Mouse (Mus musculus) stomach, embryonic 14.5 days (tissue): ENCODE results near the gene Gm49369. TPM values are rescaled to one million over a fixed set of nuclear protein-coding genes. Genes with fewer than 3 reads are reported as not detected.

ENCODE experiments used
- ATAC-seq: fragments of 200-750 bp; cut with Nextera tagmentation; 2 replicates; pipeline ENCODE4 v1.8.0; 2017; ENCODE audit warnings: low read depth, moderate TSS enrichment; ENCODE audit not compliant: insufficient number of reproducible peaks, insufficient read depth, low FRiP score
- H3K27ac ChIP-seq: fragments of 300-500 bp; sonication (generic); 2 replicates; pipeline ENCODE4 v1.5.1; 2014; ENCODE audit warnings: mild to moderate bottlenecking, low read length, moderate library complexity, mixed read lengths
- H3K27me3 ChIP-seq: fragments of 300-500 bp; sonication (generic); 2 replicates; pipeline ENCODE4 v1.6.1; 2014; ENCODE audit warnings: low read length, control low read depth, mixed read lengths; ENCODE audit not compliant: control insufficient read depth, insufficient read depth
- H3K36me3 ChIP-seq: fragments of 300-500 bp; sonication (generic); 2 replicates; pipeline ENCODE4 v1.6.1; 2014; ENCODE audit warnings: mild to moderate bottlenecking, control low read depth, low read length, moderate library complexity, mixed read lengths; ENCODE audit not compliant: control insufficient read depth, insufficient read depth
- H3K4me1 ChIP-seq: fragments of 300-500 bp; sonication (generic); 2 replicates; pipeline ENCODE4 v1.6.1; 2014; ENCODE audit warnings: low read length, control low read depth, mixed read lengths; ENCODE audit not compliant: control insufficient read depth, insufficient read depth
- H3K4me2 ChIP-seq: fragments of 300-500 bp; sonication (generic); replicated peaks from 2 replicates; pipeline ENCODE4 v1.6.1; 2014; ENCODE audit warnings: low read depth, low read length, control low read depth
- H3K4me3 ChIP-seq: fragments of 300-500 bp; sonication (generic); 2 replicates; pipeline ENCODE4 v1.5.1; 2014; ENCODE audit warnings: low read depth, low read length, control low read depth
- H3K9ac ChIP-seq: fragments of 300-500 bp; sonication (generic); replicated peaks from 2 replicates; pipeline ENCODE4 v1.6.1; 2014; ENCODE audit warnings: low read depth, mild to moderate bottlenecking, control low read depth, low read length, moderate library complexity, mixed read lengths
- H3K9me3 ChIP-seq: fragments of 300-500 bp; sonication (generic); 2 replicates; pipeline ENCODE4 v1.6.1; 2016; ENCODE audit warnings: low read depth, low read length, control low read depth; ENCODE audit not compliant: control insufficient read depth
- WGBS: fragments of 180-500 bp; shearing (Covaris S2); extraction: QIAGEN DNeasy Blood & Tissue Kit; methylation state at CpG from one replicate; pipeline ENCODE4 v1.1.7; 2014; 5-methylcytosine and 5-hydroxymethylcytosine counted together
- polyA plus RNA-seq: library from polyadenylated mRNA; unstranded; fragments of >200 nt; fragmentation: Nextera tagmentation; extraction: Ambion mirVana; gene quantifications from 2 replicates; pipeline ENCODE4 v1.2.1, GENCODE M21; 2014

The Gm49369 gene
- not detected in 2 replicates for polyA plus RNA-seq

DNA sequence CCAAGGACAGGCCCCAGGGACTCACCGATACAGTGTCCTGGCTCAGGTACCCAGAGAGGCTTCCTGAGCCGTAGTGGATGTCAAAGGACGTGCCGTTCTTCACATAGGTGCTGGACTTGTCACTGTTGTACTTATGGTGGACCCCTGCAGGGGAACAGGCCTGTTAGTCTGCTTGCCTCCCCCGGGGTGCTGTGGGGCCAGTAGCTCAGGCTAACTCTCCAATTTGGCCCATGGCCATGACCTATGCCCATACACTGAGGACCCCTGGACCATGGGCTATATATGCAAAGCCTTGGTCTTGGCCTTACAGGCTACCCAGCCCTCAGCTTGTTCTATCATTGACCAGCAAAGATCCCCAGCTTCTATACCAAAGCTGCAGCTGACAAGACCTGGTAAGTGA is at the start of gene Gm49369:
Gene Gm49369 (minus strand): TSS at position 101 of the 400 bp plus-strand sequence.
- H3K9ac ChIP-seq, result no peak within 1 kb of the TSS
- H3K4me2 ChIP-seq, result no peak within 1 kb of the TSS
- H3K27ac ChIP-seq, result no peak within 1 kb of the TSS
- H3K36me3 ChIP-seq, result peaks cover 74% of the 10 kb centered on the region
- 97% methylated on average over 5 of the region's 5 CpGs for WGBS
- H3K4me1 ChIP-seq, result peaks cover 15% of the 10 kb centered on the region
- H3K27me3 ChIP-seq, result no peaks in the 10 kb centered on the region
- H3K9me3 ChIP-seq, result no peaks in the 10 kb centered on the region
- no peak for ATAC-seq
- H3K4me3 ChIP-seq, result no peak within 1 kb of the TSS

DNA sequence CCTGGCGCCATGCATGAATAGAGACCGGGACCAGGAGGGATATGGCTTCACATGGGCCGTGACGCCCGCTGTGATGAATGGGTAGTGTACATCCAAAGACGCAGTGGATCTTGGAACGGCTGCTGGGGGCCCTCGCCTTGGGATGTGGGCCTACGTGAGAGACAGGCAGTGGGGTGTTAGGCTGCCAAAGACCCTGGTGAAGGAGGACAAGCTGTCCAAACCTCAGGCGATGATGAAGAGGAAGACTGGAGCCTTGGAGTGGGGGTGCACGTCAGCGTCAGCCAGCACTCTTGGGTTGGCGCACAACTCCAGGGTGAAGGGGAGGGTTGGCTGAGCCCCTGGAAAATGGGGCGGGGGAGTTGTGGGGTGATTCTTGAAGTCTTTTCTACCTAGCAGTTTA is 48.6 kb upstream of the Gm49369 start:
- no peak overlapping the region for H3K9ac ChIP-seq
- no peaks in the 10 kb centered on the region for H3K36me3 ChIP-seq
- H3K9me3 ChIP-seq, result no peaks in the 10 kb centered on the region
- peaks cover 11% of the 10 kb centered on the region for H3K4me1 ChIP-seq
- no peak overlapping the region for H3K4me3 ChIP-seq
- H3K27me3 ChIP-seq, result no peaks in the 10 kb centered on the region
- no peak overlapping the region for H3K27ac ChIP-seq
- 86% methylated on average over 14 of the region's 14 CpGs for WGBS
- H3K4me2 ChIP-seq, result no peak overlapping the region
- no peak for ATAC-seq

DNA sequence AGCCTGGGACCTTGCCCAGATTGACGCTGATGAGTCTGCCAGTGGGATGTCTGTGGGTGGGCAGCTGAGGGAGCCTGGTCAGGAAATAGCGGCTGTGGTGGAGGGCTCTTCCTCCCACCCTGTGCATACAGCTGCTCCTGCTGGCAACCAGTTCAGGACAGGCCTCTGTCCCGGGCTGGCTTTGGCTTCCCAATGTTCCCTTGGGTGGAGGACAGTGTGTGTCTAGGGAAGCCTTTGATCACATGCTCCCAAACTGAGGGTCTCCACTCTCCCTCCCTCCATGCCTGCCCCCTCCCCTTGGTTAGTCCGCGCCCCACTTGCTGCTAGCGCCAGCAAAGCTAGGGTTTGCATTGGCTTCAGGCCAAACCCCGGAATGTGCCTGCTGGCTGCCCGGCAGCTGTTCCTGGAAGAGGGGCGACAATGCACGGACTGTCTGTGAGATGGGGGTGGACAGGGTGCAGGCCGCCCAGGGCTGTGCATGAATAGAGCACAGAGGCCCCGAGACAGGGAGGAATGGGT is 47.8 kb upstream of the Gm49369 start:
- no peaks in the 10 kb centered on the region for H3K27me3 ChIP-seq
- H3K9ac ChIP-seq, result no peak overlapping the region
- peak; percentile 35; the same call in 1 of the 2 replicates for ATAC-seq
- H3K9me3 ChIP-seq, result no peaks in the 10 kb centered on the region
- no peak overlapping the region for H3K4me2 ChIP-seq
- no peaks in the 10 kb centered on the region for H3K36me3 ChIP-seq
- WGBS, result 34% methylated on average over 12 of the region's 12 CpGs
- H3K4me3 ChIP-seq, result no peak overlapping the region
- H3K4me1 ChIP-seq, result peaks cover 8% of the 10 kb centered on the region
- H3K27ac ChIP-seq, result peak overlapping the region; percentile 49; the same call in 1 of the 2 replicates

- H3K9ac ChIP-seq, result no peak overlapping the region
- no peaks in the 10 kb centered on the region for H3K36me3 ChIP-seq
- H3K9me3 ChIP-seq, result no peaks in the 10 kb centered on the region
- ATAC-seq, result peak; percentile 20; the same call in 1 of the 2 replicates
- H3K4me3 ChIP-seq, result no peak overlapping the region
- WGBS, result 11% methylated on average over 7 of the region's 7 CpGs
- no peak overlapping the region for H3K4me2 ChIP-seq
- peaks cover 8% of the 10 kb centered on the region for H3K4me1 ChIP-seq
- H3K27ac ChIP-seq, result no peak overlapping the region
- H3K27me3 ChIP-seq, result no peaks in the 10 kb centered on the region
Measured at GRCm38 (mm10) chr7:142428213-142428612, 45.7 kb upstream of the Gm49369 start.

- Histone ChIP-seq H3K27ac (no peak overlapping the region), H3K27me3 (no peaks in the 10 kb centered on the region), H3K4me2 (no peak overlapping the region), H3K4me1 (peaks cover 8% of the 10 kb centered on the region), H3K9me3 (no peaks in the 10 kb centered on the region), H3K36me3 (no peaks in the 10 kb centered on the region), H3K4me3 (no peak overlapping the region), H3K9ac (no peak overlapping the region)
- no peak for ATAC-seq
- 69% methylated on average over 11 of the region's 11 CpGs for WGBS
Measured at GRCm38 (mm10) chr7:142425641-142426213, 43.3 kb upstream of the Gm49369 start.

DNA sequence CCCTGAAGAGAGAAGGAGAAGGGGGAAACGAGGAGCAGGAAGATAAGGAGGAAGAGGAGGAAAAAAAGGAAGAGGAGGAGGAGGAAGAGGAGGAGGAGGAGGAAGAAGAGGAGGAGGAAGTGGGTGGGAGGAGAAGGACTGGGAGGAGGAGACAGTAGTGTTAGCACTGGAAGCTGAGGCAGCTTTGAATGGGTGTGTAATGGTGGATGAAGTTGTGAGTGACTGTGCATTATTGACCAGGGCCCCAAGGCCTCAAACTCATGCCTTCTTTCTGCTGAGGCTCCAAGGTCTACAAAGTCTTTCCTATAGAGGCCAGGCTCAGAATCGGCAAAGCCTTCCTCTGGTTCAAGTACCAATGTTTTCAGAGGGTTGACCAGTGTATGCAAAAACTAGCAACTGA is 39.4 kb upstream of the Gm49369 start:
- Histone ChIP-seq H3K9me3 (no peaks in the 10 kb centered on the region), H3K4me1 (no peaks in the 10 kb centered on the region), H3K36me3 (no peaks in the 10 kb centered on the region), H3K27ac (no peak overlapping the region), H3K27me3 (no peaks in the 10 kb centered on the region), H3K9ac (no peak overlapping the region), H3K4me3 (no peak overlapping the region), H3K4me2 (no peak overlapping the region)
- ATAC-seq, result no peak
- 71% methylated on average over 2 of the region's 2 CpGs for WGBS

- Histone ChIP-seq H3K4me2 (no peak overlapping the region), H3K27me3 (no peaks in the 10 kb centered on the region), H3K4me1 (no peaks in the 10 kb centered on the region), H3K9ac (no peak overlapping the region), H3K36me3 (no peaks in the 10 kb centered on the region), H3K4me3 (no peak overlapping the region), H3K9me3 (no peaks in the 10 kb centered on the region), H3K27ac (no peak overlapping the region)
- 74% methylated on average over 5 of the region's 5 CpGs for WGBS
- ATAC-seq, result no peak
Measured at GRCm38 (mm10) chr7:142419887-142420286, 37.4 kb upstream of the Gm49369 start.

- H3K4me1 ChIP-seq, result no peaks in the 10 kb centered on the region
- no peak for ATAC-seq
- H3K4me3 ChIP-seq, result no peak overlapping the region
- no peaks in the 10 kb centered on the region for H3K36me3 ChIP-seq
- H3K4me2 ChIP-seq, result no peak overlapping the region
- H3K9ac ChIP-seq, result no peak overlapping the region
- no peak overlapping the region for H3K27ac ChIP-seq
- 90% methylated on average over 8 of the region's 8 CpGs for WGBS
- no peaks in the 10 kb centered on the region for H3K9me3 ChIP-seq
- H3K27me3 ChIP-seq, result no peaks in the 10 kb centered on the region
Measured at GRCm38 (mm10) chr7:142418679-142419078, 36.2 kb upstream of the Gm49369 start.

GRCm38 (mm10) chr7:142418027-142418426 is 35.6 kb upstream of the Gm49369 start:
- no peak overlapping the region for H3K4me2 ChIP-seq
- H3K9ac ChIP-seq, result no peak overlapping the region
- H3K27me3 ChIP-seq, result no peaks in the 10 kb centered on the region
- H3K36me3 ChIP-seq, result no peaks in the 10 kb centered on the region
- ATAC-seq, result no peak
- H3K27ac ChIP-seq, result no peak overlapping the region
- 89% methylated on average over 2 of the region's 2 CpGs for WGBS
- H3K9me3 ChIP-seq, result no peaks in the 10 kb centered on the region
- H3K4me3 ChIP-seq, result no peak overlapping the region
- no peaks in the 10 kb centered on the region for H3K4me1 ChIP-seq
